Mouse (Mus musculus) G1E (cell line): ENCODE data around the gene Slc17a4. TPM values are rescaled to one million over a fixed set of nuclear protein-coding genes. Genes with fewer than 3 reads are reported as not detected.

ENCODE experiments used
- ATAC-seq: 2 replicates; pipeline ENCODE4 v1.8.0; 2016; ENCODE audit warnings: mild to moderate bottlenecking; ENCODE audit not compliant: insufficient number of reproducible peaks, poor library complexity, low FRiP score, severe bottlenecking; ENCODE audit errors: extremely low read depth
- DNase-seq: peaks from one replicate; pipeline ENCODE4 v3.0.0; 2012; ENCODE audit warnings: low spot score
- H3K27me3 ChIP-seq: 2 replicates; pipeline ENCODE4 v1.6.1; 2012; ENCODE audit warnings: mild to moderate bottlenecking, low read length, inconsistent platforms; ENCODE audit not compliant: insufficient read depth
- H3K36me3 ChIP-seq: replicated peaks from 2 replicates; pipeline ENCODE3; 2012; ENCODE audit warnings: mild to moderate bottlenecking, inconsistent platforms
- H3K4me1 ChIP-seq: 2 replicates; pipeline ENCODE4 v1.6.1; 2012; ENCODE audit warnings: low read depth, low read length, inconsistent platforms, mixed read lengths; ENCODE audit not compliant: insufficient read depth
- H3K4me3 ChIP-seq: 2 replicates; pipeline ENCODE4 v1.5.1; 2012; ENCODE audit warnings: low read depth, mild to moderate bottlenecking, inconsistent platforms, low read length, moderate library complexity, mixed read lengths
- H3K9me3 ChIP-seq: replicated peaks from 2 replicates; pipeline ENCODE4 v1.6.1; 2012; ENCODE audit warnings: inconsistent platforms
- CTCF ChIP-seq: IDR thresholded peaks from 2 replicates; pipeline ENCODE4 v1.5.1; 2012; ENCODE audit warnings: low read depth, low read length, inconsistent platforms, mixed read lengths
- GATA1 ChIP-seq: IDR thresholded peaks from 2 replicates; pipeline ENCODE4 v1.6.1; 2012; ENCODE audit warnings: borderline replicate concordance, low read length, inconsistent platforms, mixed read lengths
- GATA2 ChIP-seq: IDR thresholded peaks from 2 replicates; pipeline ENCODE4 v1.6.1; 2012; ENCODE audit warnings: low read depth, low read length, inconsistent platforms, borderline replicate concordance
- POLR2AphosphoS5 ChIP-seq: IDR thresholded peaks from 2 replicates; pipeline ENCODE4 v1.6.1; 2012; ENCODE audit warnings: low read depth, low read length, inconsistent platforms; ENCODE audit not compliant: insufficient replicate concordance
- TAL1 ChIP-seq: conservative IDR thresholded peaks from 2 replicates; pipeline ENCODE4 v1.6.1; 2012; ENCODE audit warnings: low read depth, low read length, inconsistent platforms, mixed read lengths
- polyA plus RNA-seq: library from polyadenylated mRNA; stranded (reverse); fragments of >175 nt; gene quantifications from 2 replicates; pipeline ENCODE4 v1.2.3, GENCODE M21; 2012
- total RNA-seq, 2 experiments: library from RNA; stranded (forward) in 1 of 2; stranded (reverse) in 1 of 2; fragments of 200-1000 nt in 1 of 2; fragments of >200 nt in 1 of 2; fragmentation: Nextera tagmentation in 1 of 2; gene quantifications; 2 replicates each; pipeline ENCODE4 v1.2.3; 2014 to 2017

The Slc17a4 gene
- total and polyA plus RNA-seq, 3 experiments = 0.27 TPM; not detected in 2

- no peak for TF ChIP-seq TAL1
- Histone ChIP-seq H3K4me1 (no peaks in the 10 kb centered on the region), H3K4me3 (no peak overlapping the region), H3K36me3 (no peaks in the 10 kb centered on the region), H3K9me3 (no peaks in the 10 kb centered on the region), H3K27me3 (peaks cover 2% of the 10 kb centered on the region; the same call in 1 of the 2 replicates)
- DNase-seq (no peak), ATAC-seq (no peak)
Measured at GRCm38 (mm10) chr13:23928637-23929036, 13.8 kb upstream of the Slc17a4 start.

- Histone ChIP-seq H3K4me3 (no peak overlapping the region), H3K36me3 (no peaks in the 10 kb centered on the region), H3K27me3 (peaks cover 3% of the 10 kb centered on the region; the same call in 1 of the 2 replicates), H3K9me3 (no peaks in the 10 kb centered on the region), H3K4me1 (no peaks in the 10 kb centered on the region)
- TF ChIP-seq POLR2AphosphoS5 (no peak), CTCF (no peak), TAL1 (no peak), GATA1 (no peak), GATA2 (no peak)
- no peak for ATAC-seq
- DNase-seq = no peak
Measured at GRCm38 (mm10) chr13:23925792-23926191, 11.0 kb upstream of the Slc17a4 start.

DNA sequence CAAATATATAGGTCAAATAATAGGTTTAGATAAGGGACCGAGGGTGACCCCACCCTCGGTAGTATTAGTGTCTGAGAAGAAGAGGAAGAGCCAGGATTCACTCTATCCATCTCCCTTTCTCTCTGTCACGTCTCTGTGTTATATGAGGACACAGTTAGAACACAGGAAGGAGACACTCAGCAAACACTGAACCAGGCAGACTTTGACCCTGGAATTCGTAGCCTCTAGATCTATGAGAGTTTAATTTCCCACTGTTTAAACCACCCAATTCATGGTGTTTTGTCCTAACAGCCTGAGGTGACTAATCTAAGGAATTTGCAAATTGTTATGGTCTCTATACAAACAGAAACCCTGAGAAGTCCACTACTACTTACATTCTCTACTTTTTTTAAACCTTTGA, 2.9 kb upstream of the Slc17a4 start:
- no peak overlapping the region for H3K4me3 ChIP-seq
- no peaks in the 10 kb centered on the region for H3K4me1 ChIP-seq
- ATAC-seq = no peak
- H3K27me3 ChIP-seq = peaks cover 7% of the 10 kb centered on the region
- no peaks in the 10 kb centered on the region for H3K9me3 ChIP-seq
- no peaks in the 10 kb centered on the region for H3K36me3 ChIP-seq
- DNase-seq = no peak
- TF ChIP-seq TAL1 (no peak), POLR2AphosphoS5 (no peak), CTCF (no peak), GATA2 (no peak)

- no peak for DNase-seq
- no peaks in the 10 kb centered on the region for H3K36me3 ChIP-seq
- H3K4me3 ChIP-seq = no peak overlapping the region
- H3K9me3 ChIP-seq = no peaks in the 10 kb centered on the region
- H3K4me1 ChIP-seq = no peaks in the 10 kb centered on the region
- ATAC-seq = no peak
- TF ChIP-seq GATA1 (no peak), GATA2 (no peak), CTCF (no peak), POLR2AphosphoS5 (no peak), TAL1 (no peak)
- H3K27me3 ChIP-seq = peaks cover 7% of the 10 kb centered on the region
Measured at GRCm38 (mm10) chr13:23916132-23916531, 1.3 kb upstream of the Slc17a4 start.

DNA sequence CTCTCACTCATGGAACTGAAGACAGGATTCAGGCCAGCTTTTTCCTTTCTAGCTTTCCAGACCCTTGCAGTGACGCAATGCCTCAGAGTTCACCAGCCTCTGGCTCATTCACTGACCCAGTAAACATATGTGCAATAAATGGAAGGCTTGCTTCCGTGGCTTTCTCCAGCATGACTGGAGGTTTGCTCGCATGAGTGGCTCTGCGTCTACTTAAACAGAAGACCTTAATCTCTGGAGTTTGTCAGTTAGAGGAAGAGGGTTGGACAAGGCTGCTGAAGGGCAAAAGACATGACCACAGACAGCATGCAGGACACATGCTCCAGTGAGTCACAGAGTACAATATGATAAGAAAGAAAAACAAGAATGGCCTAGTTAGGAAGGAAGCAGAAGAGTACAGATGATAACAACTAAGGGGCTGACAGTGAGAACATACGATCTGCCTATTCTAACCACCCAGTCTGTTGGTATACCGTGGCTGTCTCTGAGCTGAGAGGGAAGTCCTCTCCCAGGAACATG, 960 bp downstream of the Slc17a4 start:
- no peak for TF ChIP-seq CTCF
- no peak for TF ChIP-seq POLR2AphosphoS5
- no peak for TF ChIP-seq GATA2
- TF ChIP-seq TAL1 = no peak
- no peak for TF ChIP-seq GATA1
- no peak for DNase-seq

GRCm38 (mm10) chr13:23911335-23911734, 3.5 kb downstream of the Slc17a4 start:
- Histone ChIP-seq H3K4me3 (no peak overlapping the region), H3K9me3 (no peaks in the 10 kb centered on the region), H3K27me3 (peaks cover 10% of the 10 kb centered on the region), H3K36me3 (no peaks in the 10 kb centered on the region), H3K4me1 (no peaks in the 10 kb centered on the region)
- TF ChIP-seq GATA2 (no peak), CTCF (no peak), GATA1 (no peak), POLR2AphosphoS5 (no peak), TAL1 (no peak)
- DNase-seq (no peak), ATAC-seq (no peak)

More for the DNA sequence above, 960 bp downstream of the Slc17a4 start:
- Histone ChIP-seq H3K4me1 (no peaks in the 10 kb centered on the region), H3K36me3 (no peaks in the 10 kb centered on the region), H3K27me3 (peaks cover 10% of the 10 kb centered on the region), H3K9me3 (no peaks in the 10 kb centered on the region), H3K4me3 (no peak overlapping the region)
- peak; percentile 93 for ATAC-seq

- Histone ChIP-seq H3K27me3 (0 out of 2 replicates have a peak, but pooled peaks cover 3% of the 10 kb centered on the region), H3K4me3 (no peak overlapping the region), H3K4me1 (no peaks in the 10 kb centered on the region), H3K9me3 (no peaks in the 10 kb centered on the region), H3K36me3 (no peaks in the 10 kb centered on the region)
- ATAC-seq (no peak), DNase-seq (no peak)
- TF ChIP-seq CTCF = no peak
- no peak for TF ChIP-seq POLR2AphosphoS5
- TF ChIP-seq GATA2 = no peak
- TF ChIP-seq GATA1 = no peak
- TF ChIP-seq TAL1 = no peak
Measured at GRCm38 (mm10) chr13:23910121-23910520, 4.7 kb downstream of the Slc17a4 start.
